Mouse (Mus musculus) heart, adult 18-20 months (tissue): ENCODE results near the gene 9530068E07Rik. TPM values are rescaled to one million over a fixed set of nuclear protein-coding genes. Genes with fewer than 3 reads are reported as not detected.
A peak's percentile ranks its signal among the peaks of the same experiment; 100 is the strongest.
"Not testable (repeated sequence)": the region's sequence is repeated elsewhere in the genome, so short reads cannot be mapped to it uniquely, and the experiment has no call there.

Experiments
- DNase-seq, 2 experiments: peaks; one replicate each; pipeline ENCODE4 v3.0.0; 2021 to 2022; ENCODE audit warnings: mixed read lengths in 1 of 2
- long read RNA-seq, 2 experiments: library from polyadenylated mRNA; stranded (forward); transcript quantifications; one replicate each; pipeline ENCODE4 v2.0.0; 2021
- total RNA-seq, 2 experiments: library from RNA; stranded (reverse); gene quantifications; 2 replicates each; pipeline ENCODE4 v1.2.3; 2021

The 9530068E07Rik gene
- total RNA-seq, result 10 to 100 TPM; 69.2 to 74.4 TPM
- long read RNA-seq, experiment 1, transcript 9530068E07Rik-201 (3 exons, 2,467 nt), result major isoform, 95 of 99 reads
- long read RNA-seq, experiment 1, partial matches to known transcripts, result 1 of 99 reads
- long read RNA-seq, experiment 1, other reads (novel, unspliced or antisense), result 3 of 99 reads
- long read RNA-seq, experiment 2, transcript 9530068E07Rik-201 (3 exons, 2,467 nt), result major isoform, 42 of 47 reads
- long read RNA-seq, experiment 2, partial matches to known transcripts, result 3 of 47 reads
- long read RNA-seq, experiment 2, other reads (novel, unspliced or antisense), result 2 of 47 reads

GRCm38 (mm10) chr11:52395940-52396596 is at the start of gene 9530068E07Rik:
Gene 9530068E07Rik (plus strand): TSS chr11:52396428.
- peak; percentile 94 to 95 for DNase-seq

GRCm38 (mm10) chr11:52346635-52347005 is 49.6 kb upstream of the 9530068E07Rik start:
- DNase-seq, result no peak

- DNase-seq, result no peak
Measured at GRCm38 (mm10) chr11:52348156-52348555, 48.1 kb upstream of the 9530068E07Rik start.

GRCm38 (mm10) chr11:52348724-52349123 is 47.5 kb upstream of the 9530068E07Rik start:
- DNase-seq, result no peak

GRCm38 (mm10) chr11:52350924-52351323 is 45.3 kb upstream of the 9530068E07Rik start:
- peak; percentile 60 for DNase-seq

GRCm38 (mm10) chr11:52352271-52352670 is 44.0 kb upstream of the 9530068E07Rik start:
- DNase-seq, result no peak

- no peak for DNase-seq
Measured at GRCm38 (mm10) chr11:52354644-52355043, 41.6 kb upstream of the 9530068E07Rik start.

GRCm38 (mm10) chr11:52355601-52356000 is 40.6 kb upstream of the 9530068E07Rik start:
- no peak for DNase-seq

GRCm38 (mm10) chr11:52357091-52357490 is 39.1 kb upstream of the 9530068E07Rik start:
- not testable (repeated sequence) for DNase-seq

- DNase-seq, result peak; percentile 44 to 69
Measured at GRCm38 (mm10) chr11:52358520-52358919, 37.7 kb upstream of the 9530068E07Rik start.

GRCm38 (mm10) chr11:52359686-52360470 is 36.4 kb upstream of the 9530068E07Rik start:
- DNase-seq, result peak; percentile 60 to 71

GRCm38 (mm10) chr11:52360471-52361277 is 35.6 kb upstream of the 9530068E07Rik start, which contains the start of gene Vdac1:
Gene Vdac1 (plus strand): TSS chr11:52360860.
- peak; percentile 93 to 94 for DNase-seq

- DNase-seq, result peak; percentile 56 to 73
Measured at GRCm38 (mm10) chr11:52361287-52361921, 34.8 kb upstream of the 9530068E07Rik start.

- peak in 1 of 2 experiments; percentile 11 for DNase-seq
Measured at GRCm38 (mm10) chr11:52364376-52364775, 31.9 kb upstream of the 9530068E07Rik start.

- DNase-seq, result peak; percentile 86 to 87
Measured at GRCm38 (mm10) chr11:52365143-52365542, 31.1 kb upstream of the 9530068E07Rik start.

- DNase-seq, result no peak
Measured at GRCm38 (mm10) chr11:52366358-52366757, 29.9 kb upstream of the 9530068E07Rik start.

- DNase-seq, result no peak
Measured at GRCm38 (mm10) chr11:52368176-52368985, 27.8 kb upstream of the 9530068E07Rik start.

- DNase-seq, result no peak
Measured at GRCm38 (mm10) chr11:52369252-52370134, 26.7 kb upstream of the 9530068E07Rik start.

GRCm38 (mm10) chr11:52370135-52370452 is 26.1 kb upstream of the 9530068E07Rik start:
- no peak for DNase-seq
